Mouse (Mus musculus) layer of hippocampus, postnatal 36 days (tissue): ENCODE measurements at regions not wholly inside any gene's neighbourhood (a gene's known extent, or its start where the extent isn't known, plus 50 kb on each side); places are given as distances from the start of the nearest gene placed in this dataset.

Source experiments
- DNase-seq, 2 experiments: peaks; one replicate each; pipeline ENCODE4 v3.0.0; 2022

GRCm38 (mm10) chr9:30021981-30022380 is 59.0 kb upstream of the Ntm start:
- no peak for DNase-seq

- no peak for DNase-seq
Measured at GRCm38 (mm10) chr9:30025275-30025674, 62.3 kb upstream of the Ntm start.

GRCm38 (mm10) chr9:30026939-30027338 is 64.0 kb upstream of the Ntm start:
- no peak for DNase-seq

GRCm38 (mm10) chr9:30040396-30040795 is 77.5 kb upstream of the Ntm start:
- DNase-seq: no peak

- DNase-seq: no peak
Measured at GRCm38 (mm10) chr9:30064551-30064950, 101.6 kb upstream of the Ntm start.

- DNase-seq: no peak
Measured at GRCm38 (mm10) chr9:30067980-30068379, 105.0 kb upstream of the Ntm start.

GRCm38 (mm10) chr9:30075233-30075632 is 112.3 kb upstream of the Ntm start:
- DNase-seq: no peak

GRCm38 (mm10) chr9:30076006-30076405 is 113.1 kb upstream of the Ntm start:
- peak in 1 of 2 experiments; percentile 14 for DNase-seq

- no peak for DNase-seq
Measured at GRCm38 (mm10) chr9:30076482-30076881, 113.5 kb upstream of the Ntm start.

- no peak for DNase-seq
Measured at GRCm38 (mm10) chr9:30101942-30102341, 139.0 kb upstream of the Ntm start.

GRCm38 (mm10) chr9:30122371-30122770 is 159.4 kb upstream of the Ntm start:
- no peak for DNase-seq

- DNase-seq: no peak
Measured at GRCm38 (mm10) chr9:30129151-30129550, 166.2 kb upstream of the Ntm start.

- no peak for DNase-seq
Measured at GRCm38 (mm10) chr9:30131626-30132025, 168.7 kb upstream of the Ntm start.

- DNase-seq: no peak
Measured at GRCm38 (mm10) chr9:30134303-30134702, 171.4 kb upstream of the Ntm start.

- peak; percentile 74 to 77 for DNase-seq
Measured at GRCm38 (mm10) chr9:30137611-30138287, 174.8 kb upstream of the Ntm start.

GRCm38 (mm10) chr9:30140188-30140587 is 177.2 kb upstream of the Ntm start:
- DNase-seq: peak; percentile 75 to 78

- DNase-seq: no peak
Measured at GRCm38 (mm10) chr9:30141186-30141585, 178.2 kb upstream of the Ntm start.

- DNase-seq: no peak
Measured at GRCm38 (mm10) chr9:30142806-30143458, 180.0 kb upstream of the Ntm start.

GRCm38 (mm10) chr9:30149481-30150468 is 186.8 kb upstream of the Ntm start:
- DNase-seq: no peak

GRCm38 (mm10) chr9:30151173-30151572 is 188.2 kb upstream of the Ntm start:
- DNase-seq: no peak

- no peak for DNase-seq
Measured at GRCm38 (mm10) chr9:30166235-30166752, 203.4 kb upstream of the Ntm start.

GRCm38 (mm10) chr9:30167223-30167622 is 204.3 kb upstream of the Ntm start:
- no peak for DNase-seq

- DNase-seq: no peak
Measured at GRCm38 (mm10) chr9:30174646-30175045, 211.7 kb upstream of the Ntm start.
